Mouse (Mus musculus) intestine, embryonic 14.5 days (tissue): ENCODE measurements around the gene Kif4. TPM values are rescaled to one million over a fixed set of nuclear protein-coding genes. Genes with fewer than 3 reads are reported as not detected.

Source experiments
- ATAC-seq: fragments of 200-750 bp; cut with Nextera tagmentation; replicated peaks from 2 replicates; pipeline ENCODE4 v1.8.0; 2017; ENCODE audit warnings: low read depth, moderate number of reproducible peaks, moderate TSS enrichment, moderate library complexity; ENCODE audit not compliant: low FRiP score, low TSS enrichment
- DNase-seq: peaks from one replicate; pipeline ENCODE4 v3.0.0-alpha.2; 2018; ENCODE audit warnings: low spot score
- H3K27ac ChIP-seq: fragments of 300-500 bp; sonication (generic); 2 replicates; pipeline ENCODE4 v1.5.1; 2014; ENCODE audit warnings: low read depth, mild to moderate bottlenecking, control low read depth
- H3K27me3 ChIP-seq: fragments of 300-500 bp; sonication (generic); replicated peaks from 2 replicates; pipeline ENCODE4 v1.6.1; 2014; ENCODE audit warnings: low read length, control low read depth; ENCODE audit not compliant: control insufficient read depth, insufficient read depth
- H3K36me3 ChIP-seq: fragments of 300-500 bp; sonication (generic); 2 replicates; pipeline ENCODE4 v1.6.1; 2014; ENCODE audit warnings: low read length, control low read depth; ENCODE audit not compliant: control insufficient read depth, insufficient read depth
- H3K4me1 ChIP-seq: fragments of 300-500 bp; sonication (generic); replicated peaks from 2 replicates; pipeline ENCODE4 v1.6.1; 2014; ENCODE audit warnings: low read length, control low read depth, mixed read lengths; ENCODE audit not compliant: control insufficient read depth, insufficient read depth
- H3K4me2 ChIP-seq: fragments of 300-500 bp; sonication (generic); 2 replicates; pipeline ENCODE4 v1.6.1; 2014; ENCODE audit warnings: low read length
- H3K4me3 ChIP-seq: fragments of 300-500 bp; sonication (generic); 2 replicates; pipeline ENCODE4 v1.5.1; 2014; ENCODE audit warnings: low read depth, low read length, control low read depth, mixed read lengths
- H3K9ac ChIP-seq: fragments of 300-500 bp; sonication (generic); 2 replicates; pipeline ENCODE4 v1.6.1; 2014; ENCODE audit warnings: mild to moderate bottlenecking, low read length
- H3K9me3 ChIP-seq: fragments of 300-500 bp; sonication (generic); 2 replicates; pipeline ENCODE4 v1.6.1; 2016; ENCODE audit warnings: low read length, control low read depth; ENCODE audit not compliant: control insufficient read depth
- WGBS: fragments of 180-500 bp; shearing (Covaris S2); extraction: QIAGEN DNeasy Blood & Tissue Kit; methylation state at CpG from one replicate; pipeline ENCODE4 v1.1.7; 2014; 5-methylcytosine and 5-hydroxymethylcytosine counted together
- polyA plus RNA-seq: library from polyadenylated mRNA; unstranded; fragments of >200 nt; fragmentation: Nextera tagmentation; extraction: Ambion mirVana; gene quantifications from 2 replicates; pipeline ENCODE4 v1.2.1, GENCODE M21; 2014

Gene Kif4
- polyA plus RNA-seq, 1 experiment from 2014 or later = 28.8 TPM

DNA sequence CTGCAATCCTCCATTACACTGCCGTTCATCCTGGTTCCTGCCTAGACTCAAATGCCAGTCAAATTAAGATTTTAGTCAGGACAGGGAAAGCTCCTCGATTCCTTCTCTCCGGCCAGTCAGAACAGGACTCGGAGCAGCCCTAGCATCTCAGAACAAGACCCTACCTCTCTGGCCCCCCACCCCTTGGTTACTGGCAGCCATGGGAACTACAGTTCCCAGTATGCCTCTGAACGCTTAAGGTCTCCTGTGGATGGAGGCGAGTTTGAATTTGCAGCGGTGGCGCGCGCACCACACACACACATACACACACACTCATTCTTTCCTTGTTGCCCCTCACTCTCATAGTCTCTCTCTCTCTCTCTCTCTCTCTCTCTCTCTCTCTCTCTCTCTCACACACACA is 113.9 kb downstream of the Kif4 start:
- H3K27ac ChIP-seq = no peak overlapping the region
- 0 out of 2 replicates have a peak, but pooled peaks cover 2% of the 10 kb centered on the region for H3K9me3 ChIP-seq
- H3K9ac ChIP-seq = 0 out of 2 replicates have a peak overlapping the region, but pooled peaks have one; percentile 7
- peak overlapping the region; percentile 24 for H3K4me3 ChIP-seq
- ATAC-seq = no peak
- no peak for DNase-seq
- peak overlapping the region; percentile 46 for H3K4me2 ChIP-seq
- H3K36me3 ChIP-seq = no peaks in the 10 kb centered on the region
- peaks cover 13% of the 10 kb centered on the region for H3K27me3 ChIP-seq
- H3K4me1 ChIP-seq = no peaks in the 10 kb centered on the region
- WGBS = 10% methylated on average over 10 of the region's 10 CpGs

DNA sequence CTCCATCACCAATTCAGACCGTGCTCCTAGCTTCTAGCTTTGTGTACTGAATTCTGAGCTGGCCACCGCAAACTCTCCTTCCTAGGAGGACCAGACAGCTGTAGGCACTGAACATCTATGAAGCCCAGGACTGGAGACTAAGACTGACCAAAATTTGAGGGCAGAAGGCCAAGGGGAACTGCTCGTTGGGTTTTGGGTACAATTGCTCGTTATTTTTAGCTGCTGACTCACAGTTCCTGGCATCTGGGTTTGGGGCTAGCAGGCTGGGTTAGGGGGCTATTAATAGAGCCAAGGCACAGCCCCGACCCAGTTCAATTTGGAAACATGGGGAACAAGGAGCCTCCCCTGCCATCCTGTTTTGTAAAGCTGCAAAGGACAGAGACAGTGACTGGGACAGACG is 115.2 kb downstream of the Kif4 start:
- no peak overlapping the region for H3K4me2 ChIP-seq
- H3K36me3 ChIP-seq = no peaks in the 10 kb centered on the region
- no peak for DNase-seq
- WGBS = 61% methylated on average over 6 of the region's 6 CpGs
- peaks cover 13% of the 10 kb centered on the region for H3K27me3 ChIP-seq
- H3K9me3 ChIP-seq = 0 out of 2 replicates have a peak, but pooled peaks cover 2% of the 10 kb centered on the region
- no peak for ATAC-seq
- H3K9ac ChIP-seq = no peak overlapping the region
- no peak overlapping the region for H3K27ac ChIP-seq
- no peak overlapping the region for H3K4me3 ChIP-seq
- H3K4me1 ChIP-seq = no peaks in the 10 kb centered on the region

DNA sequence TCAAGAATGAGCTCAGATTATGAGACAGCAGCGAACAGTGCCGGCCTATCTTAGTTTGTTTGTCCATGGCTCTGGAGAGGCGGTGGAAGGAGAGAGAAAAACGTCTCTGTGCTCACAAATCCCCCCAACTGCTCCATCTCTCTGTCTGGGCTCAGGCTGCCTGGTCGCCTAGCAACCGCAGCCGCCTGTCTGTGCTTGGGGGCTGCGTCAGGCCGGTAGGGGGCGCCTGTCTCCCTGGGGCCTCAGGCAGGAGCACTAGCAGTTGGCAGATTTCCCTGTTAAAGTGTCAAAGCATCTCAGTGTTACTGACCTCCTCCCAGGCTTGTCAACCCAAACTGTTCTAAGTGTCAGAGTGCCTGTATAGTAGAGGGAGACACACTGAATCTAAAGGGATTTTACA is 116.4 kb downstream of the Kif4 start:
- DNase-seq = no peak
- WGBS = 11% methylated on average over 10 of the region's 10 CpGs

DNA sequence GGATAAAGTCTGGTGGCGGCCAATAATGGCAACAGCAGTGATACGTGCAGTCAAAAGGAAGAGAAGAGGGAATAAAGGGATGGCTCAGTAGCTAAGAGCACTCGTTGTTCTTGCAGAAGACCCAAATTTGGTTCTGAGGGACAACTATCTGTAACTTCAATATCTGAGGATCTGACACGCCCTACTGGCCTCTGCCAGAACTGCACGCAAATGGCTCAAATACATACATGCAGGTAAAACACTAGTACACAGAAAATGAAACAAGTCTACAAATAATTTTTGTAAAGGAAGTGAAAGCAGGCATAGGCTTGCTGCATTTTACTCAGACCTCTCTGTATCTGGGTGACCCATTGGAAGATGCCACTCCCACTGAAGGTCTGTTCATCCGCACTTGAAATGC is 140.3 kb downstream of the Kif4 start:
- Histone ChIP-seq H3K4me2 (no peak overlapping the region), H3K27me3 (peaks cover 17% of the 10 kb centered on the region; the same call in 1 of the 2 replicates), H3K9ac (no peak overlapping the region), H3K4me1 (no peaks in the 10 kb centered on the region), H3K27ac (no peak overlapping the region), H3K4me3 (no peak overlapping the region), H3K9me3 (no peaks in the 10 kb centered on the region), H3K36me3 (no peaks in the 10 kb centered on the region)
- no peak for ATAC-seq
- 85% methylated on average over 6 of the region's 6 CpGs for WGBS
- DNase-seq = no peak

More for the DNA sequence above, 116.4 kb downstream of the Kif4 start:
- H3K4me3 ChIP-seq = no peak overlapping the region
- H3K4me1 ChIP-seq = no peaks in the 10 kb centered on the region
- H3K27ac ChIP-seq = no peak overlapping the region
- no peak overlapping the region for H3K9ac ChIP-seq
- peaks cover 13% of the 10 kb centered on the region for H3K27me3 ChIP-seq
- H3K36me3 ChIP-seq = no peaks in the 10 kb centered on the region
- ATAC-seq = no peak
- 0 out of 2 replicates have a peak, but pooled peaks cover 2% of the 10 kb centered on the region for H3K9me3 ChIP-seq
- H3K4me2 ChIP-seq = no peak overlapping the region

DNA sequence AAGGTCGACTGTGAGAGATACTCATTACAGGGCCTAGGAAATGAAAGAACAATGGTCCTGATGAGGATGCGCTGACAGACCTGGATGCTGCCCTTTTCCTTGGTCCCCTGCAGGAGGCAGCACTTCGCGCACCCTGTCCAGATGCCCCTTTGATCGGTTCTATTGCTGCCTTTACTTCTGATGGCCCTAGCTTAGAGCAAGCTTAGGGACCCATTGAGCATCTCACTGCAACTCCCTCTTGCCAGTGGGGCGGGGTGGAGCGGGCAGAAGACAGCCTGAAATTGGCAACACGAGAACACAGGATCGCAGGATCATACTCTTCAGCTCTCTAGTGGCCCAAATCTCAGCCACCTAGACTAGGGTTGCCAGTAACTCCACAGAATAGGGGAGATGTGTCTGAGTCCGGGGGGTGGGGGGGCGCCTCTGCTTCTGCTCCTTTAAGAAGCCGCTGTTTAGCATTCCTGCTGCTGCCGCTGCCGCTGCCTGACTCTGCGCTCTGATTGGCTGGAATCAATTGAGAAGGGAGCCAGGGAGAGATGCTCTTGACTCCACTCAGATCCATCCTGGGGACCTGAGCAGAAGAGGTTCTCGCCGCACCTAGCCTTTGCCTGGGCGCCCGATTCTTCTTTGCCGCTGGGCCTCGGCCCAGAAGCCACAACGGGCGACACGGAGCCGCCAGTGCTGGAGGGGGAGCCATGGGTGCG is 141.8 kb downstream of the Kif4 start, which contains the start of gene Dlg3:
TSS of gene Dlg3 (plus strand) at position 542 of the 704 bp plus-strand sequence.
- no peak within 1 kb of the TSS for H3K27ac ChIP-seq
- no peaks in the 10 kb centered on the region for H3K4me1 ChIP-seq
- no peaks in the 10 kb centered on the region for H3K9me3 ChIP-seq
- H3K36me3 ChIP-seq = no peaks in the 10 kb centered on the region
- H3K4me2 ChIP-seq = peak within 1 kb of the TSS; percentile 55
- H3K9ac ChIP-seq = no peak within 1 kb of the TSS
- H3K4me3 ChIP-seq = peak within 1 kb of the TSS; percentile 28
- 11% methylated on average over 26 of the region's 26 CpGs for WGBS
- ATAC-seq (no peak), DNase-seq (peak; percentile 62)
- peaks cover 17% of the 10 kb centered on the region; the same call in 1 of the 2 replicates for H3K27me3 ChIP-seq

DNA sequence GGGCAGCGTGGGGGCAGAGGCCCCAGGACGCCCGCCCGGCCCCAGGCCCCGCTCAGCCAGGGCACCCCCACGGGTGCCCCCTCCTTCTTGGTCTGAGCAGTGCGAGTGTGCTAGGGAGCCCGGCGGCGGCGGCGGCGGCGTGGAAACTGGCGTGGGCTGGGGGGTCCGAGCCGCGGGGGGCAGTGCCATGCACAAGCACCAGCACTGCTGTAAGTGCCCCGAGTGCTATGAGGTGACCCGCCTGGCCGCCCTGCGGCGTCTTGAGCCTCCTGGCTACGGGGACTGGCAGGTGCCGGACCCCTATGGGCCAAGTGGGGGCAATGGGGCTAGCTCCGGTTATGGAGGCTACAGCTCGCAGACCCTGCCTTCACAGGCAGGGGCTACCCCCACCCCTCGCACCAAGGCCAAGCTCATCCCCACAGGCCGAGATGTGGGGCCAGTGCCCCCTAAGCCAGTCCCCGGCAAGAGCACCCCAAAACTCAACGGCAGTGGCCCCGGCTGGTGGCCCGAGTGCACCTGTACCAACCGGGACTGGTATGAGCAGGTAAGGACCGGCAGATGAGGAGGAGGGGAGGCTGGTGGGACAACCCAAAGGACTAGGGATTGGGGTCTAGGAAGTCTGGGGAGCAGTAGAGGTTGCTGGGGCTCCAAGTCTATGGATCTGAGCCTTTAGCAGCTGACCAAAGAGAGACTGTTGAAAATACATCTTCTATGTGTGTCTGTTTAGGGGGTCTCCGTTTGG is 142.5 kb downstream of the Kif4 start:
- no peaks in the 10 kb centered on the region for H3K36me3 ChIP-seq
- no peak for DNase-seq
- H3K4me1 ChIP-seq = no peaks in the 10 kb centered on the region
- ATAC-seq = no peak
- no peaks in the 10 kb centered on the region for H3K9me3 ChIP-seq
- H3K4me2 ChIP-seq = peak overlapping the region; percentile 55
- peak overlapping the region; percentile 28 for H3K4me3 ChIP-seq
- WGBS = 30% methylated on average over 19 of the region's 36 CpGs
- H3K9ac ChIP-seq = no peak overlapping the region
- H3K27ac ChIP-seq = no peak overlapping the region
- peaks cover 17% of the 10 kb centered on the region; the same call in 1 of the 2 replicates for H3K27me3 ChIP-seq

DNA sequence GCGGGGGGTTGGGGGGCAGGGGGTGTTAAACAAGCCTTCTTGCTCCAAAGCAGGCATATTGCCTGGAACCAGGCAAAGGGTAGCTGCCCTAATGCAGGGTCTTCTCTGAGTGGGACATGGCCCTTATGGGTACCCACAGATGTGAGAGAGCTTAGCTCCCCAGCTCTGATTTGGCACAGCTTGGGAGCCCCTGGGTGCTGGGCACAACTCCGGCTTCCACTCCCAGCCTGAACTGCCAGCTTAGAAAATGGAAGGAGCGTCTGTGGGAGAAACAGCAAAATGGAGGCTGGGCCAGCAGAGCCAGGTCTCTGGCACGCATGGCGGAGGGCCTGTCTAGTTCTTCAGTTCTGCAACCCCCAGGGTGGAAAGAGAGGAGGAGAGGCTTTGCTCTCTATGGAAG is 143.7 kb downstream of the Kif4 start:
- H3K4me2 ChIP-seq = no peak overlapping the region
- no peak overlapping the region for H3K9ac ChIP-seq
- H3K27ac ChIP-seq = no peak overlapping the region
- no peaks in the 10 kb centered on the region for H3K9me3 ChIP-seq
- no peak for DNase-seq
- no peak overlapping the region for H3K4me3 ChIP-seq
- no peaks in the 10 kb centered on the region for H3K36me3 ChIP-seq
- no peaks in the 10 kb centered on the region for H3K4me1 ChIP-seq
- ATAC-seq = no peak
- WGBS = 72% methylated on average over 5 of the region's 5 CpGs
- H3K27me3 ChIP-seq = peaks cover 17% of the 10 kb centered on the region; the same call in 1 of the 2 replicates

DNA sequence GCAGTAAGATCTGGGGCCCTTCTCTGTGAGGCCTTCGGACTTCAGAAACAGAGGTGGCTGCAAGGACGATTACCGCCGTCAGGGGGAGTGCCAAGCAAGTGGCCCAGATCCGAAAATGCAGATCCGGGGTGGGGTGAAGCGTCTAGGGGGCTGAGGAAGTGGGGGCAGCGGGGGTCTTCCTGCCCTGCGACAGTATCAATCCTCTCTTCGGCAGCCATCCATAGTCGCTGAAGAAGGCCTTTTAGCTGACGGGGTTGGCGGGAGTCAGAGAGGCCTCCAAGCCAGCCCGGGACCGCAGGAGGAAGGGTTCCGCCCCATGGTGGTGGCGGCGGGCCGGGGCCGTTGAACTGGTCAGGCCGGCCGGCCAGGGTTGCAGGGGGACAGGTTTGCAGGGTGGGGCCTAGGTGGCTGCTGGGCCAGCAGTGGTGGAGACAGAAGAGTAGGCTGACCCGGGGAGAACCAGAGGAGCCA is 148.8 kb downstream of the Kif4 start:
- Histone ChIP-seq H3K9me3 (no peaks in the 10 kb centered on the region), H3K27ac (no peak overlapping the region), H3K27me3 (peaks cover 3% of the 10 kb centered on the region; the same call in 1 of the 2 replicates), H3K4me2 (peak overlapping the region; percentile 58), H3K4me3 (peak overlapping the region; percentile 34), H3K4me1 (no peaks in the 10 kb centered on the region; the same call in 1 of the 2 replicates), H3K9ac (peak overlapping the region; percentile 58), H3K36me3 (no peaks in the 10 kb centered on the region)
- WGBS = 12% methylated on average over 20 of the region's 23 CpGs
- ATAC-seq (peak; percentile 49; the same call in 1 of the 2 replicates), DNase-seq (peak; percentile 81)
